33 mouse cellular contexts compared by ENCODE assay signal in genomic region chr2:90638986-90639746, GRCm38 (mm10). TPM values are rescaled to one million over a fixed set of nuclear protein-coding genes. Genes with fewer than 3 reads are reported as not detected.
DNase-seq lines count a peak whose midpoint lies in the region; ATAC-seq and TF ChIP-seq lines count a peak whose summit lies in the region.
"Had no signal": no experiment of that assay in that cellular context is flagged by ENCODE, and none has a peak within 500 bp of the region (broad histone marks: within the 10 kb centered on the region; RNA-seq: fewer than 3 reads in every experiment).

No protein-coding gene starts in this region.

- no peak overlapping the region for H3K27ac ChIP-seq in liver, embryonic 11.5 days (ENCODE audit: low read depth, low read length)
- H3K27ac ChIP-seq in liver, postnatal 0 days (ENCODE audit: low read depth): no peak overlapping the region
- peak overlapping the region; percentile 86 for H3K27ac ChIP-seq in intestine, embryonic 15.5 days
- no peak overlapping the region for H3K27ac ChIP-seq in stomach, embryonic 14.5 days (ENCODE audit: low read length)
- no peak overlapping the region for H3K27ac ChIP-seq in midbrain, embryonic 16.5 days (ENCODE audit: low read length)
- H3K27ac ChIP-seq: forebrain, embryonic 13.5 days; hindbrain, embryonic 10.5 days; hindbrain, embryonic 15.5 days; liver, embryonic 15.5 days; lung, embryonic 15.5 days; midbrain, embryonic 12.5 days; neural tube, embryonic 13.5 days had no signal

- no peaks in the 10 kb centered on the region for H3K27me3 ChIP-seq in liver, embryonic 11.5 days (replicated peaks; ENCODE audit: control insufficient read depth, insufficient read depth, low read length)
- H3K27me3 ChIP-seq in liver, postnatal 0 days (ENCODE audit: insufficient read depth, low read length): no peaks in the 10 kb centered on the region
- H3K27me3 ChIP-seq in intestine, embryonic 15.5 days (replicated peaks): no peaks in the 10 kb centered on the region
- H3K27me3 ChIP-seq in stomach, embryonic 14.5 days (ENCODE audit: control insufficient read depth, insufficient read depth, low read length): no peaks in the 10 kb centered on the region
- no peaks in the 10 kb centered on the region for H3K27me3 ChIP-seq in midbrain, embryonic 16.5 days (ENCODE audit: control insufficient read depth, insufficient read depth, low read depth, low read length)
- H3K27me3 ChIP-seq: forebrain, embryonic 13.5 days; heart, embryonic 13.5 days; hindbrain, embryonic 15.5 days; liver, embryonic 15.5 days; lung, embryonic 15.5 days; midbrain, embryonic 12.5 days; neural tube, embryonic 13.5 days had no signal

- H3K4me3 ChIP-seq in liver, embryonic 11.5 days (ENCODE audit: low read depth, low read length): no peak overlapping the region
- H3K4me3 ChIP-seq in liver, postnatal 0 days (ENCODE audit: low read depth, low read length): no peak overlapping the region
- no peak overlapping the region for H3K4me3 ChIP-seq in intestine, embryonic 15.5 days (replicated peaks)
- no peak overlapping the region for H3K4me3 ChIP-seq in stomach, embryonic 14.5 days (ENCODE audit: low read depth, low read length)
- no peak overlapping the region for H3K4me3 ChIP-seq in midbrain, embryonic 16.5 days (ENCODE audit: low read depth, low read length)
- H3K4me3 ChIP-seq: forebrain, embryonic 13.5 days; heart, embryonic 13.5 days; hindbrain, embryonic 10.5 days; hindbrain, embryonic 15.5 days; liver, embryonic 15.5 days; lung, embryonic 15.5 days; midbrain, embryonic 12.5 days; neural tube, embryonic 13.5 days had no signal

- no peaks in the 10 kb centered on the region for H3K9me3 ChIP-seq in liver, embryonic 11.5 days (ENCODE audit: control insufficient read depth, low read length)
- H3K9me3 ChIP-seq in liver, postnatal 0 days (ENCODE audit: low read length): no peaks in the 10 kb centered on the region
- H3K9me3 ChIP-seq in intestine, embryonic 15.5 days: no peaks in the 10 kb centered on the region
- H3K9me3 ChIP-seq in stomach, embryonic 14.5 days (ENCODE audit: control insufficient read depth, low read depth, low read length): no peaks in the 10 kb centered on the region
- H3K9me3 ChIP-seq in midbrain, embryonic 16.5 days (replicated peaks; ENCODE audit: control insufficient read depth, low read length, poor library complexity, severe bottlenecking): no peaks in the 10 kb centered on the region
- H3K9me3 ChIP-seq: forebrain, embryonic 13.5 days; heart, embryonic 13.5 days; hindbrain, embryonic 10.5 days; hindbrain, embryonic 15.5 days; liver, embryonic 15.5 days; lung, embryonic 15.5 days; midbrain, embryonic 12.5 days; neural tube, embryonic 13.5 days had no signal

- TF ChIP-seq EP300 in liver, postnatal 0 days (IDR thresholded peaks at IDR 0.05; ENCODE audit: low read depth): no peak

- no peak overlapping the region for H3K9ac ChIP-seq in liver, embryonic 11.5 days (ENCODE audit: low read depth, low read length)
- no peak overlapping the region for H3K9ac ChIP-seq in liver, postnatal 0 days (replicated peaks)
- H3K9ac ChIP-seq in intestine, embryonic 15.5 days: no peak overlapping the region
- H3K9ac ChIP-seq in stomach, embryonic 14.5 days (replicated peaks; ENCODE audit: low read depth, low read length): no peak overlapping the region
- H3K9ac ChIP-seq in midbrain, embryonic 16.5 days (ENCODE audit: low read depth, low read length): no peak overlapping the region
- H3K9ac ChIP-seq: forebrain, embryonic 13.5 days; heart, embryonic 13.5 days; hindbrain, embryonic 15.5 days; liver, embryonic 15.5 days; lung, embryonic 15.5 days; midbrain, embryonic 12.5 days; neural tube, embryonic 13.5 days had no signal

- no peak for TF ChIP-seq CTCF in liver, postnatal 0 days (IDR thresholded peaks at IDR 0.05; ENCODE audit: low read depth)

- WGBS in liver, embryonic 11.5 days: 40% methylated on average over 8 of the region's 8 CpGs
- 46% methylated on average over 8 of the region's 8 CpGs for WGBS in liver, postnatal 0 days (ENCODE audit: insufficient replicate concordance)
- WGBS in intestine, embryonic 15.5 days: 70% methylated on average over 8 of the region's 8 CpGs
- 72% methylated on average over 8 of the region's 8 CpGs for WGBS in stomach, embryonic 14.5 days
- WGBS in midbrain, embryonic 16.5 days: 92% methylated on average over 8 of the region's 8 CpGs

- no peak for DNase-seq in liver, embryonic 11.5 days (ENCODE audit: low spot score)
- DNase-seq in liver, postnatal 0 days: no peak
- peak; percentile 87 for DNase-seq in 416B (ENCODE audit: low read depth)
- no peak for DNase-seq in kidney, postnatal 25 days
- no peak for DNase-seq in testis, postnatal 10 days (ENCODE audit: low spot score)
- DNase-seq: adrenal gland, postnatal 10 days; B cell, adult 2 months; cerebellum, adult 11 months; cerebellum, adult 9-10 months; cerebellum, postnatal 36 days; gastrocnemius, postnatal 14 days; heart, adult 18-20 months; heart, postnatal 10 days; kidney, adult 8-10 months; kidney, postnatal 10 days; layer of hippocampus, postnatal 36 days; left cerebral cortex, postnatal 4 days; lung, postnatal 36 days; right cerebral cortex, postnatal 4 days; thymus, adult 2 months; thymus, postnatal 36 days had no signal

- peaks cover 26% of the 10 kb centered on the region for H3K4me1 ChIP-seq in liver, embryonic 11.5 days (replicated peaks; ENCODE audit: control insufficient read depth, insufficient read depth, low read length)
- peaks cover 18% of the 10 kb centered on the region for H3K4me1 ChIP-seq in liver, postnatal 0 days (ENCODE audit: insufficient read depth)
- H3K4me1 ChIP-seq in intestine, embryonic 15.5 days (replicated peaks): peaks cover 22% of the 10 kb centered on the region
- H3K4me1 ChIP-seq in stomach, embryonic 14.5 days (ENCODE audit: control insufficient read depth, insufficient read depth, low read length): no peaks in the 10 kb centered on the region
- no peaks in the 10 kb centered on the region for H3K4me1 ChIP-seq in midbrain, embryonic 16.5 days (ENCODE audit: control insufficient read depth, insufficient read depth, low read length)
- H3K4me1 ChIP-seq: forebrain, embryonic 13.5 days; hindbrain, embryonic 10.5 days; midbrain, embryonic 12.5 days had no signal

- no peak overlapping the region; the same call in 1 of the 2 replicates for H3K4me2 ChIP-seq in liver, embryonic 11.5 days
- no peak overlapping the region for H3K4me2 ChIP-seq in liver, postnatal 0 days (ENCODE audit: low read depth, low read length)
- 0 out of 2 replicates have a peak overlapping the region, but pooled peaks have one; percentile 0 for H3K4me2 ChIP-seq in intestine, embryonic 15.5 days (replicated peaks)
- no peak overlapping the region for H3K4me2 ChIP-seq in stomach, embryonic 14.5 days (replicated peaks; ENCODE audit: low read depth, low read length)
- H3K4me2 ChIP-seq in midbrain, embryonic 16.5 days (ENCODE audit: low read length): no peak overlapping the region
- H3K4me2 ChIP-seq: forebrain, embryonic 13.5 days; heart, embryonic 13.5 days; hindbrain, embryonic 15.5 days; liver, embryonic 15.5 days; lung, embryonic 15.5 days; midbrain, embryonic 12.5 days; neural tube, embryonic 13.5 days had no signal

- ATAC-seq in liver, embryonic 11.5 days (replicated peaks; ENCODE audit: low FRiP score): 0 out of 2 replicates have a peak, but pooled peaks have one; percentile 21
- ATAC-seq in liver, postnatal 0 days: no peak
- peak; percentile 50 for ATAC-seq in intestine, embryonic 15.5 days
- peak; percentile 66 for ATAC-seq in stomach, embryonic 14.5 days (ENCODE audit: insufficient number of reproducible peaks, insufficient read depth, low FRiP score, low read depth)
- no peak for ATAC-seq in midbrain, embryonic 16.5 days
- ATAC-seq: forebrain, embryonic 13.5 days; inflammation-experienced regulatory T-cells, adult 6 months had no signal

- H3K36me3 ChIP-seq in liver, embryonic 11.5 days (ENCODE audit: control insufficient read depth, insufficient read depth, low read length): no peaks in the 10 kb centered on the region
- H3K36me3 ChIP-seq in liver, postnatal 0 days (replicated peaks; ENCODE audit: insufficient read depth, low read length): no peaks in the 10 kb centered on the region
- no peaks in the 10 kb centered on the region for H3K36me3 ChIP-seq in intestine, embryonic 15.5 days
- no peaks in the 10 kb centered on the region for H3K36me3 ChIP-seq in stomach, embryonic 14.5 days (ENCODE audit: control insufficient read depth, insufficient read depth, low read length)
- no peaks in the 10 kb centered on the region for H3K36me3 ChIP-seq in midbrain, embryonic 16.5 days (ENCODE audit: control insufficient read depth, insufficient read depth, low read length)
- H3K36me3 ChIP-seq: heart, embryonic 13.5 days; hindbrain, embryonic 10.5 days; hindbrain, embryonic 15.5 days; liver, embryonic 15.5 days; lung, embryonic 15.5 days; midbrain, embryonic 12.5 days; neural tube, embryonic 13.5 days had no signal

RNA-seq across cellular contexts. Expression of gene Nup160, which starts 37.8 kb away (rescaled TPM):
- polyA plus RNA-seq in liver, embryonic 11.5 days (2014; fragmentation: Nextera tagmentation; extraction: Ambion mirVana): 83.8 and 88.0 TPM in 2 replicates
- 9.0 and 10.2 TPM in 2 replicates for polyA plus RNA-seq in liver, postnatal 0 days (2015; fragmentation: Nextera tagmentation; extraction: Ambion mirVana)
- 43.4 and 43.7 TPM in 2 replicates for polyA plus RNA-seq in intestine, embryonic 15.5 days (2015; fragmentation: Nextera tagmentation; extraction: Ambion mirVana)
- 50.3 and 55.7 TPM in 2 replicates for polyA plus RNA-seq in stomach, embryonic 14.5 days (2014; fragmentation: Nextera tagmentation; extraction: Ambion mirVana)
- polyA plus RNA-seq in midbrain, embryonic 16.5 days (2015; fragmentation: Nextera tagmentation; extraction: Ambion mirVana): 19.5 and 21.4 TPM in 2 replicates

RNA-seq across cellular contexts. Expression of gene Ptprj, which starts 58.7 kb away (rescaled TPM):
- polyA plus RNA-seq in liver, embryonic 11.5 days (2014; fragmentation: Nextera tagmentation; extraction: Ambion mirVana): 5.1 TPM in 2 replicates
- 2.7 and 2.8 TPM in 2 replicates for polyA plus RNA-seq in liver, postnatal 0 days (2015; fragmentation: Nextera tagmentation; extraction: Ambion mirVana)
- 4.4 and 5.3 TPM in 2 replicates for polyA plus RNA-seq in intestine, embryonic 15.5 days (2015; fragmentation: Nextera tagmentation; extraction: Ambion mirVana)
- polyA plus RNA-seq in stomach, embryonic 14.5 days (2014; fragmentation: Nextera tagmentation; extraction: Ambion mirVana): 6.0 and 7.7 TPM in 2 replicates
- 5.4 and 5.9 TPM in 2 replicates for polyA plus RNA-seq in midbrain, embryonic 16.5 days (2015; fragmentation: Nextera tagmentation; extraction: Ambion mirVana)

Comparison
In these comparisons a context has a peak if more than half of its experiments do, and no peak if none do; other contexts are left out.
1. ATAC-seq: peak in liver, embryonic 11.5 days (single experiment), intestine, embryonic 15.5 days (single experiment) and stomach, embryonic 14.5 days (single experiment); none in liver, postnatal 0 days (single experiment) and midbrain, embryonic 16.5 days (single experiment).